Mouse (Mus musculus): Measurements from ENCODE around the gene Rps10. TPM values are rescaled to one million over a fixed set of nuclear protein-coding genes. Genes with fewer than 3 reads are reported as not detected.

Rps10 gene
- polyA plus RNA-seq (2012; rRNA removed), result 1,844 and 2,082 TPM in 2 replicates

DNA sequence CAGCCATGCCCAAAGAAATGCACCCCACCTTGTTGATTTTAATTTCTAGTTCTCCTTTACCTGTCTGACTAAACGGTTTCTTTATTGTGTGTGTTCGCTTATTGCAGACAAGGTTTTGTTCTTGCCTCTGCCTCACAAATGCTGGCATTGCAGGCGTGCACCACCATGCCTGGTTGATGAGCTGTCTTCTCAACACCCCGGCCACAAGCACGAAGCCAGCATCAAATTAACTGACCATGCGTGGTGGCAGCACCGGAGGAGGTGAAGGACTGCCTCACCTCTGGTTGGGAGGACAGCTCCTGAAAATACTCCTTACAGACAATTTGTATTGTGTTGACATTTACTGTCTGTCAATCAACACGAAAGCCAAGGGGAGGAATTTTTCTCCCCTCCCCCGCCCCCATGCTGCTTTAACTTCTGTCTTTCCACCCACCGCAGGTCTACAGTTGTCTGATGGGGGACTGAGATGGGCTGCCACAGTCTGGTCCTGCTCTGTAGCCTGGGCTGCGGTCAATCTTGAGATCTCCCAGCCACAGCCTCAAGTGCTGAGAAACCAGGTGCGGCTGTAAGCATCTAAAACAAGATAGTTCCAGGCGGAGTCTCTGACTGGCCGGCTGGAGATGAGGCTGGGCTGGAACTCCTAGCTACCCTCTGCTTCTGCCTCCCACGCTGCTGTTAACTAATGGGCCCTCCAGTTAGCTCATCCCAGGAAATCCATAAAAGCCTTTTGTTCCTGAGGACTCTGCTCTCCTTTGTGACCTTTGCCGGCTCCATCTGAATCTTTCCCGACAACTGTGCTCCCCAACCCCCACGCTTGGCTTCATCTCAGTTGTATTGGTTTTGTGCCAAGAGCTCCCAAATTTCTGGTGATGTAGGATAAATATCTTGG is at the start of gene Rps10:
Gene Rps10, minus strand, starts transcription at position 538 of the 889 bp plus-strand sequence.

DNA sequence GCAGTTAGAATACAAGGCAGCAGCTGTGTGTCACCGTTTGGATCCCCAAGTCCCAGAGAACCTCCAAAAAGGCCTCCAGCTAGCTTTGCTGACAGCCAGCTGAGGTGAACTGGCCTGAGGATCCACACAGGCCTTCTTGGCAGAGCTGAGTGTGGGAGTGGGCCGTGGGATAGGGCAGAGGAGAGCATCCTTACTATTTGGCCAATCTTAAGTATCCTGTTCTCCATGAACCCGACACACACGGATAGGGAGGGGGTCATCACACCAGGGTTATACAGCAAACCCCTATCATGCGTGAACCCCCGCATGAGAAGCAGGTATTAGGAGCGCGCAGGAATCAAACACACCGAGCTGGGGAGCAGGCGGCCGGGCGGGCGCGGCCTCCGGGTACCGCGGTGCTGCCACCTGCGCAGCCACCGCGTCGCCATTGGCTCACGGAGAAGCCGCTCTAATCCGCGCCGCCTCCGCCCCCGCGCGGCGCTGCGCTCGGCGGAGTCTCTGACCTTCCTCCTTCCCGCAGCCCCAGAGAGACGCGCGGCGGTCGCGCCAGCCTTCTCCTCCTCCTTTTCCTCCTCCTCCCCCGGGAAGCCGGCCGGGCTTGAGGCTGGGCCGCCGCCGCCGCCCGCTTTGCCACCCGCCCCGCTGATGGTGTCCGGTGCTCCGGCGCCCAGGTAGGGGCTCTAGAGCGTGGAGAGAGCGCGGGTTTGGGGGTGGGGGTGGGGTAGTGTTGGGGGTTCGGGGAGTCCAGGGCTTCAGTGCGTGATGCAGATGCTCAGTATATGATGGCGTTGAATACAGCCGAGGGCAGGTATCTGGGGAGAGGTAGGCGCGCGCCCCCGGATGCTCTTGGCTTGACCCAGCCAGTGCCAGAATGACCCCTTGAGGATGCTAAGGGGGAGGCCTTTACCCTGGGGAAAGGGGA is 18.9 kb upstream of the Rps10 start, which contains the start of gene Pacsin1:
Gene Pacsin1, plus strand, starts transcription at position 421 of the 922 bp plus-strand sequence.

DNA sequence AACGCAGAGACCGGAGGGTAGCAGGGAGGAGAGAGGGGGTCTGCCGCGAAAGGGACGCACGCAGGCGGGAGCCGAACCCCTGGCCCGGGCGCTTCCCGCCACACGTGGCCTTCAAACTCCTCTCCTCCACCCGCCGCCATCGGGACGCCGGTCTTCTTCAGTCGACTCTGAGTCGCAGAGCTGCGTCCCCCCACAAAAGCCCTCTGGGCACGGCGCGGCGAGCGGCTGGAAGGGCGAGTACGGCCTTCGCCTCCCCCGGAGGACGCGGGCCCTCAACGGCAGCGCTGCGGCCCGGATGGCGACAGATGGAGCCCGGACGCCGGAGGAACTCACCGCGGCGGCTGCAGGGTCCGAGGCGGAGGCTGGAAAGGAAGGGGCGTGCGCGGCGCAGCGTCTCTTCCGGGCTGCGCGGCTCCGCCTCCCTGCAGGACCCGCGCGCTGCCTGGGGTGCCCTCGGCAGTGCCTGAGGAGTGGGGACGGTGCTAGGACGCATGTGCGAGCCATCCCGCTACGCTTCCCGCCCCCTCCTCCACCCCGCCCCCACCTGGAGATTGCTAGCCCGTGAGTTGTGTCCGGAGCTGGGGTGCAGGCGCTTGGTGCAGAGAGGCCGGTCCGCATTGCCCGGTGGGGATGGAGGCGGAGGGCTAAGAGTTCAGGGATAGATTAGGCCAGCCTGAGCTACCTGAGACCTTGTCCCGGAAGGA is 1.4 kb downstream of the Rps10 start, which contains the start of gene RPS10-NUDT3:
Gene RPS10-NUDT3, minus strand, starts transcription at position 352 of the 704 bp plus-strand sequence.

DNA sequence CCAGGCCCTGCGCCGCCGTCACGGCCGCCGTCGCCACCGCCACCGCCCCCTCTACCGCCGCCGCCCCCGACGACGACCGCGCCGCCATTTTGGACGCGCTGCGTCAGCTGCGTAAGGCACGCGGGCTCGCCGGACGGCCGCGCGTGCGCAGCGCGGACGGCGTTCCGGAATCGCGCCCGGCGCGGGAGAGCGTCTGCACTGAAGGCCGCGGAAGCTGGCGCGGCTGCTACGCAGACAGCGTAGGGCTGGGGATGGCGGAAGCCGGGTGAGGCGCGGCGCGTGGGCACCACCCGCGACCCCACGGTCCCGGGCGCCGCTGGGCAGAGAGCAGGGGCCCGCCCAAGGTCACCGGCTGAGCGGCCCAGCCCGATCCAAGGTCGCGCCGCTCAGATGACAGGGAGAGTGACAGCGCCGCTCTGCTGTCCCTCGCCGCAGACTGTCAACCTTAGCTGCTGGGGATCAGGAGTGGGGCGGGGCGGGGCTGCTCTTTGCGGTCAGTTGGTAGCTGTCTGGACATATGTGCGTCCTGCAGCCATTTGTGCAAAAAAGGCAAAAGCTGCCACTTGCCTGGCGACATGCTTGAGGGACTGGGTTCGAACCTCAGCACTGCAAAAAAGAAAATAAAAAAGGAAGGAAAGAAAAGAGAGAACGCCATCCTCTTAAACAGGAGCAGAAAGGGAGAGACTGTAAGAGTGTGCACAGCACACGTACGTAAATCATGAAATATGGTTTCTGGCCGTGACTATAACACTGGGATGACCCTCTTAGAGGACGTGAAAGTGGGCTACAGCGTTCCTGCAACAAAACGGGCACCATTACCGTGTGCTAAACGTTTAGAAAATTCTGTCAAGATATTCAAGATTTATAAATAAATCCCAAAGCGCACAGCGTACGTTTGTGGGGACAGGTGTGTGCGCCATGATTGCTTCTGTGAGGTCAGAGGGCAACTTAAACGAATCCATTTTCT is 12.8 kb downstream of the Rps10 start, which contains the start of gene Nudt3:
Gene Nudt3, minus strand, starts transcription at position 136 of the 967 bp plus-strand sequence.

Other genes starting within 250 kb of the Rps10 start
- 6.6 and 7.1 TPM in 2 replicates for gene Grm4, start 115.3 kb downstream of the Rps10 start, polyA plus RNA-seq (2012; rRNA removed)
- 55.2 and 57.7 TPM in 2 replicates for gene Hmga1, start 80.2 kb downstream of the Rps10 start, polyA plus RNA-seq (2012; rRNA removed)
- 41.5 and 44.2 TPM in 2 replicates for gene AI413582, start 70.9 kb downstream of the Rps10 start, polyA plus RNA-seq (2012; rRNA removed)
- gene Nudt3, start 13.2 kb downstream of the Rps10 start, polyA plus RNA-seq (2012; rRNA removed), result 102 and 148 TPM in 2 replicates
- gene RPS10-NUDT3, start 1.4 kb downstream of the Rps10 start, polyA plus RNA-seq (2012; rRNA removed), result not detected in 2 replicates
- gene Pacsin1, start 18.8 kb upstream of the Rps10 start, polyA plus RNA-seq (2012; rRNA removed), result 6.2 and 7.9 TPM in 2 replicates
- 20.5 and 29.6 TPM in 2 replicates for gene Spdef, start 92.3 kb upstream of the Rps10 start, polyA plus RNA-seq (2012; rRNA removed)
- gene D17Wsu92e, start 184.0 kb upstream of the Rps10 start, polyA plus RNA-seq (2012; rRNA removed), result 82.1 and 93.7 TPM in 2 replicates
- 140 and 144 TPM in 2 replicates for gene Snrpc, start 201.5 kb upstream of the Rps10 start, polyA plus RNA-seq (2012; rRNA removed)
- 19.1 and 19.2 TPM in 2 replicates for gene Uhrf1bp1, start 219.8 kb upstream of the Rps10 start, polyA plus RNA-seq (2012; rRNA removed)

All from ovary, adult 2 months (tissue).